Mouse (Mus musculus): ENCODE measurements around the gene 1700030K09Rik. TPM values are rescaled to one million over a fixed set of nuclear protein-coding genes. Genes with fewer than 3 reads are reported as not detected.

The 1700030K09Rik gene
- 11.6 and 14.0 TPM in 2 replicates for polyA plus RNA-seq (2014; fragmentation: Nextera tagmentation; extraction: Ambion mirVana)

- no peaks in the 10 kb centered on the region for H3K9me3 ChIP-seq (ENCODE audit: control insufficient read depth, low read length)
- peak within 1 kb of the TSS; percentile 81 for H3K9ac ChIP-seq (ENCODE audit: low read depth, low read length)
- peaks cover 8% of the 10 kb centered on the region; the same call in 1 of the 2 replicates for H3K36me3 ChIP-seq (ENCODE audit: control insufficient read depth, insufficient read depth, low read length)
- ATAC-seq (replicated peaks; ENCODE audit: low FRiP score) (peak; percentile 98), DNase-seq (ENCODE audit: low spot score) (peak; percentile 96)
- H3K27ac ChIP-seq (ENCODE audit: low read depth, low read length) = peak within 1 kb of the TSS; percentile 55
- peak within 1 kb of the TSS; percentile 88 for H3K4me2 ChIP-seq
- no peaks in the 10 kb centered on the region for H3K27me3 ChIP-seq (replicated peaks; ENCODE audit: control insufficient read depth, insufficient read depth, low read length)
- WGBS = 4% methylated on average over 34 of the region's 34 CpGs
- peak within 1 kb of the TSS; percentile 60 for H3K4me3 ChIP-seq (ENCODE audit: low read depth, low read length)
- no peaks in the 10 kb centered on the region for H3K4me1 ChIP-seq (replicated peaks; ENCODE audit: control insufficient read depth, insufficient read depth, low read length)
These were observed at the start of gene 1700030K09Rik, which contains the start of gene Calr3 for GRCm38 (mm10) chr8:72443338-72443993. Gene 1700030K09Rik (plus strand): TSS chr8:72443880. Gene Calr3 (minus strand): TSS chr8:72443870.

GRCm38 (mm10) chr8:72401381-72401780, 42.3 kb upstream of the 1700030K09Rik start:
- H3K9ac ChIP-seq (ENCODE audit: low read depth, low read length) = no peak overlapping the region
- peaks cover 5% of the 10 kb centered on the region; the same call in 1 of the 2 replicates for H3K36me3 ChIP-seq (ENCODE audit: control insufficient read depth, insufficient read depth, low read length)
- no peaks in the 10 kb centered on the region for H3K9me3 ChIP-seq (ENCODE audit: control insufficient read depth, low read length)
- no peak for ATAC-seq (replicated peaks; ENCODE audit: low FRiP score)
- 79% methylated on average over 1 of the region's 1 CpGs for WGBS
- DNase-seq (ENCODE audit: low spot score) = no peak
- H3K4me1 ChIP-seq (replicated peaks; ENCODE audit: control insufficient read depth, insufficient read depth, low read length) = peaks cover 12% of the 10 kb centered on the region; the same call in 1 of the 2 replicates
- no peak overlapping the region for H3K4me2 ChIP-seq
- H3K27ac ChIP-seq (ENCODE audit: low read depth, low read length) = no peak overlapping the region
- no peaks in the 10 kb centered on the region for H3K27me3 ChIP-seq (replicated peaks; ENCODE audit: control insufficient read depth, insufficient read depth, low read length)
- no peak overlapping the region for H3K4me3 ChIP-seq (ENCODE audit: low read depth, low read length)

- DNase-seq (ENCODE audit: low spot score) (no peak), ATAC-seq (replicated peaks; ENCODE audit: low FRiP score) (no peak)
- H3K9ac ChIP-seq (ENCODE audit: low read depth, low read length) = no peak overlapping the region
- H3K27ac ChIP-seq (ENCODE audit: low read depth, low read length) = no peak overlapping the region
- H3K9me3 ChIP-seq (ENCODE audit: control insufficient read depth, low read length) = no peaks in the 10 kb centered on the region
- WGBS = 90% methylated on average over 3 of the region's 3 CpGs
- peaks cover 3% of the 10 kb centered on the region; the same call in 1 of the 2 replicates for H3K36me3 ChIP-seq (ENCODE audit: control insufficient read depth, insufficient read depth, low read length)
- no peak overlapping the region for H3K4me2 ChIP-seq
- no peak overlapping the region for H3K4me3 ChIP-seq (ENCODE audit: low read depth, low read length)
- H3K4me1 ChIP-seq (replicated peaks; ENCODE audit: control insufficient read depth, insufficient read depth, low read length) = peaks cover 12% of the 10 kb centered on the region; the same call in 1 of the 2 replicates
- H3K27me3 ChIP-seq (replicated peaks; ENCODE audit: control insufficient read depth, insufficient read depth, low read length) = no peaks in the 10 kb centered on the region
These were observed 40.7 kb upstream of the 1700030K09Rik start for GRCm38 (mm10) chr8:72402981-72403380.

- H3K9ac ChIP-seq (ENCODE audit: low read depth, low read length) = no peak overlapping the region
- H3K4me2 ChIP-seq = no peak overlapping the region
- peaks cover 19% of the 10 kb centered on the region for H3K4me1 ChIP-seq (replicated peaks; ENCODE audit: control insufficient read depth, insufficient read depth, low read length)
- peaks cover 4% of the 10 kb centered on the region; the same call in 1 of the 2 replicates for H3K36me3 ChIP-seq (ENCODE audit: control insufficient read depth, insufficient read depth, low read length)
- no peaks in the 10 kb centered on the region for H3K27me3 ChIP-seq (replicated peaks; ENCODE audit: control insufficient read depth, insufficient read depth, low read length)
- 87% methylated on average over 1 of the region's 1 CpGs for WGBS
- H3K9me3 ChIP-seq (ENCODE audit: control insufficient read depth, low read length) = no peaks in the 10 kb centered on the region
- H3K27ac ChIP-seq (ENCODE audit: low read depth, low read length) = no peak overlapping the region
- ATAC-seq (replicated peaks; ENCODE audit: low FRiP score) = no peak
- DNase-seq (ENCODE audit: low spot score) = no peak
- no peak overlapping the region for H3K4me3 ChIP-seq (ENCODE audit: low read depth, low read length)
These were observed 35.8 kb upstream of the 1700030K09Rik start for GRCm38 (mm10) chr8:72407878-72408277.

- Histone ChIP-seq H3K4me3 (ENCODE audit: low read depth, low read length) (no peak overlapping the region), H3K27ac (ENCODE audit: low read depth, low read length) (no peak overlapping the region), H3K36me3 (ENCODE audit: control insufficient read depth, insufficient read depth, low read length) (peaks cover 4% of the 10 kb centered on the region; the same call in 1 of the 2 replicates), H3K4me1 (replicated peaks; ENCODE audit: control insufficient read depth, insufficient read depth, low read length) (peaks cover 35% of the 10 kb centered on the region), H3K9ac (ENCODE audit: low read depth, low read length) (no peak overlapping the region), H3K4me2 (no peak overlapping the region), H3K9me3 (ENCODE audit: control insufficient read depth, low read length) (no peaks in the 10 kb centered on the region), H3K27me3 (replicated peaks; ENCODE audit: control insufficient read depth, insufficient read depth, low read length) (no peaks in the 10 kb centered on the region)
- ATAC-seq (replicated peaks; ENCODE audit: low FRiP score) = no peak
- no peak for DNase-seq (ENCODE audit: low spot score)
- WGBS = 68% methylated on average over 3 of the region's 3 CpGs
These were observed 34.2 kb upstream of the 1700030K09Rik start for GRCm38 (mm10) chr8:72409443-72409842.

- no peak overlapping the region for H3K4me3 ChIP-seq (ENCODE audit: low read depth, low read length)
- WGBS = 57% methylated on average over 7 of the region's 7 CpGs
- H3K9me3 ChIP-seq (ENCODE audit: control insufficient read depth, low read length) = no peaks in the 10 kb centered on the region
- peaks cover 4% of the 10 kb centered on the region; the same call in 1 of the 2 replicates for H3K36me3 ChIP-seq (ENCODE audit: control insufficient read depth, insufficient read depth, low read length)
- H3K27ac ChIP-seq (ENCODE audit: low read depth, low read length) = peak overlapping the region; percentile 72; the same call in 1 of the 2 replicates
- H3K4me2 ChIP-seq = peak overlapping the region; percentile 53
- peak overlapping the region; percentile 27; the same call in 1 of the 2 replicates for H3K9ac ChIP-seq (ENCODE audit: low read depth, low read length)
- ATAC-seq (replicated peaks; ENCODE audit: low FRiP score) (peak; percentile 93), DNase-seq (ENCODE audit: low spot score) (peak; percentile 50)
- H3K4me1 ChIP-seq (replicated peaks; ENCODE audit: control insufficient read depth, insufficient read depth, low read length) = peaks cover 69% of the 10 kb centered on the region
- H3K27me3 ChIP-seq (replicated peaks; ENCODE audit: control insufficient read depth, insufficient read depth, low read length) = no peaks in the 10 kb centered on the region
These were observed 29.8 kb upstream of the 1700030K09Rik start for GRCm38 (mm10) chr8:72413839-72414238.

- ATAC-seq (replicated peaks; ENCODE audit: low FRiP score) (no peak), DNase-seq (ENCODE audit: low spot score) (no peak)
- Histone ChIP-seq H3K4me2 (no peak overlapping the region), H3K9me3 (ENCODE audit: control insufficient read depth, low read length) (no peaks in the 10 kb centered on the region), H3K36me3 (ENCODE audit: control insufficient read depth, insufficient read depth, low read length) (peaks cover 4% of the 10 kb centered on the region; the same call in 1 of the 2 replicates), H3K4me1 (replicated peaks; ENCODE audit: control insufficient read depth, insufficient read depth, low read length) (peaks cover 79% of the 10 kb centered on the region), H3K9ac (ENCODE audit: low read depth, low read length) (no peak overlapping the region), H3K27ac (ENCODE audit: low read depth, low read length) (peak overlapping the region; percentile 54; the same call in 1 of the 2 replicates), H3K27me3 (replicated peaks; ENCODE audit: control insufficient read depth, insufficient read depth, low read length) (no peaks in the 10 kb centered on the region), H3K4me3 (ENCODE audit: low read depth, low read length) (no peak overlapping the region)
- WGBS = 55% methylated on average over 2 of the region's 2 CpGs
These were observed 28.4 kb upstream of the 1700030K09Rik start for GRCm38 (mm10) chr8:72415252-72415651.

GRCm38 (mm10) chr8:72418073-72418472, 25.6 kb upstream of the 1700030K09Rik start:
- Histone ChIP-seq H3K4me1 (replicated peaks; ENCODE audit: control insufficient read depth, insufficient read depth, low read length) (peaks cover 67% of the 10 kb centered on the region), H3K9ac (ENCODE audit: low read depth, low read length) (no peak overlapping the region), H3K36me3 (ENCODE audit: control insufficient read depth, insufficient read depth, low read length) (no peaks in the 10 kb centered on the region), H3K27ac (ENCODE audit: low read depth, low read length) (no peak overlapping the region), H3K27me3 (replicated peaks; ENCODE audit: control insufficient read depth, insufficient read depth, low read length) (no peaks in the 10 kb centered on the region), H3K4me3 (ENCODE audit: low read depth, low read length) (no peak overlapping the region), H3K9me3 (ENCODE audit: control insufficient read depth, low read length) (no peaks in the 10 kb centered on the region), H3K4me2 (no peak overlapping the region)
- DNase-seq (ENCODE audit: low spot score) = no peak
- ATAC-seq (replicated peaks; ENCODE audit: low FRiP score) = no peak
- 83% methylated on average over 4 of the region's 4 CpGs for WGBS
